Mouse (Mus musculus) brain, embryonic 14.5 days (tissue): ENCODE data around the gene Klhl41.

Source experiments
- CTCF ChIP-seq: fragments of 200-500 bp; IDR thresholded peaks from 2 replicates; pipeline ENCODE4 v1.5.1; 2012; ENCODE audit warnings: inconsistent platforms, mild to moderate bottlenecking, moderate library complexity, borderline replicate concordance; ENCODE audit not compliant: insufficient read depth, insufficient read length; ENCODE audit errors: extremely low read depth
- POLR2A ChIP-seq: fragments of 200-500 bp; IDR thresholded peaks from 2 replicates; pipeline ENCODE4 v1.6.1; 2012; ENCODE audit warnings: mild to moderate bottlenecking, inconsistent platforms, borderline replicate concordance; ENCODE audit not compliant: poor library complexity, insufficient read depth, insufficient read length, severe bottlenecking; ENCODE audit errors: extremely low read depth

DNA sequence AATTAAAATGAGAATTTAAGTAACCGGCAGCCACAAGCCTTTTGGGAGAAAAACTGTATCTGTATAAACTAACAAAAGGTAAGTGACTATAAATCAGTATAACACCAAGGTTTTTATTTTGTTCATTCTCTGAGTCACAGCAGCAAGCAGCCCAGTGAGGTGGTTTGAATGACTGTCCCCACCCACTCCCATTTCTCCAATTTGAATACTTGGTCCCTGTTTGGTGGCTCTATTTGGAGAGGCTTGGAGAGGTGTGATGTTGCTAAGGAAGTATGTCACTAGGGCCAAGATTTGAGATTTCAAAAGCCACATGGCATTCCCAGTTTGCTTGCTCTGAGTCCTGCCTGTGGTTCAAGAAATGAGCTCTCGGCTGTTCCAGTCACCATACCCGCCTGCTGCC, 20.3 kb downstream of the Klhl41 start:
- TF ChIP-seq POLR2A (no peak), CTCF (no peak)
